Mouse (Mus musculus) brain, embryonic 14.5 days (tissue): ENCODE results near the gene Chrdl2.

ENCODE experiments used
- CTCF ChIP-seq: fragments of 200-500 bp; IDR thresholded peaks from 2 replicates; pipeline ENCODE4 v1.5.1; 2012; ENCODE audit warnings: inconsistent platforms, mild to moderate bottlenecking, moderate library complexity, borderline replicate concordance; ENCODE audit not compliant: insufficient read depth, insufficient read length; ENCODE audit errors: extremely low read depth
- POLR2A ChIP-seq: fragments of 200-500 bp; IDR thresholded peaks from 2 replicates; pipeline ENCODE4 v1.6.1; 2012; ENCODE audit warnings: mild to moderate bottlenecking, inconsistent platforms, borderline replicate concordance; ENCODE audit not compliant: poor library complexity, insufficient read depth, insufficient read length, severe bottlenecking; ENCODE audit errors: extremely low read depth

GRCm38 (mm10) chr7:99962536-99963236 lies 43.3 kb upstream of the Chrdl2 start:
- TF ChIP-seq CTCF (no peak), POLR2A (no peak)
